Mouse (Mus musculus) heart, postnatal 36 days (tissue): ENCODE data around the gene Tagap. TPM values are rescaled to one million over a fixed set of nuclear protein-coding genes. Genes with fewer than 3 reads are reported as not detected.
"Not testable (repeated sequence)": the region's sequence is repeated elsewhere in the genome, so short reads cannot be mapped to it uniquely, and the experiment has no call there.

ENCODE experiments used
- DNase-seq, 2 experiments: peaks; one replicate each; pipeline ENCODE4 v3.0.0; 2021 to 2022
- intact Hi-C: fragments of 180-260 bp; cut with DNase I; formaldehyde crosslinking; loops from one replicate; pipeline ENCODE4 v1.15.1; 2025
- total RNA-seq, 2 experiments: library from RNA; stranded (reverse); gene quantifications; 2 replicates each; pipeline ENCODE4 v1.2.3; 2021

Tagap gene
- total RNA-seq, 2 experiments from 2014 or later: 2.3 to 3.3 TPM

GRCm38 (mm10) chr17:7964398-7964797 lies 38.6 kb downstream of the Tagap start:
- DNase-seq, intact Hi-C loops: not testable (repeated sequence)

- intact Hi-C loops, DNase-seq: not testable (repeated sequence)
Measured at GRCm38 (mm10) chr17:7968490-7968889, 42.7 kb downstream of the Tagap start.

- intact Hi-C loops, DNase-seq: not testable (repeated sequence)
Measured at GRCm38 (mm10) chr17:7969782-7970181, 44.0 kb downstream of the Tagap start.

- intact Hi-C loops, DNase-seq: not testable (repeated sequence)
Measured at GRCm38 (mm10) chr17:7983484-7983883, 57.7 kb downstream of the Tagap start.

Other genes starting within 250 kb of the Tagap start
- 10 to 100 TPM; 17.9 to 23.7 TPM for gene Fndc1, start 98.7 kb upstream of the Tagap start, total RNA-seq
- gene Rsph3a, start 19.6 kb downstream of the Tagap start, total RNA-seq: 10 to 100 TPM; 32.1 to 41.9 TPM
- not detected for gene Gm49673, start 221.8 kb downstream of the Tagap start, total RNA-seq
- 10 to 100 TPM; 27.4 to 27.5 TPM for gene Rnaset2a, start 222.1 kb downstream of the Tagap start, total RNA-seq
- gene Fgfr1op, start 239.5 kb downstream of the Tagap start, total RNA-seq: 10 to 100 TPM; 10.9 to 13.2 TPM